Mouse (Mus musculus) gastrocnemius, postnatal 4 days (tissue): ENCODE measurements around the gene Myo1h. TPM values are rescaled to one million over a fixed set of nuclear protein-coding genes. Genes with fewer than 3 reads are reported as not detected.

ENCODE experiments used
- DNase-seq, 2 experiments: peaks; one replicate each; pipeline ENCODE4 v3.0.0; 2021 to 2022; ENCODE audit warnings: low spot score in 2 of 2, mixed read lengths in 2 of 2
- microRNA-seq: library from miRNA; unstranded; fragments of <30 nt; microRNA quantifications from one replicate; pipeline ENCODE4 v1.2.0, GENCODE M21; 2021
- total RNA-seq, 2 experiments: library from RNA; stranded (reverse); gene quantifications; 2 replicates each; pipeline ENCODE4 v1.2.3; 2021

Myo1h gene
- total RNA-seq, 2 experiments from 2014 or later = 0.34 to 0.57 TPM

DNA sequence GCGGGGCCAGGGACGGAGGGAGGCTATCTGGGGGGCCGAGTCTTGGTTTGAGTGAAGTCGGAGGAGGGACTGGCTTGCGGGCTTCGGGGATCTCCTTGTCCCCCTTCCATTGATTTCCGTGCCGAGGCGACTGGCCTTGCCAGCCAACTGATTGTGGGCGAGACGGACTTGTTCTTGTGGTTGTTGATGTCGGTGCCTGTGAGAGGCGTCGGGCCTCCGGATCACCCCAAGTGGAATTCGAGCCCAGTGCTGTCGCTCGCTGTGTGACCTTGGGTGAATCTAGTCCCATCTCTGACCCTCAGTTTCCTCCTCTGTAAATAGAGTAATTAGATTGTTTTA, 92.0 kb downstream of the Myo1h start:
- no peak for DNase-seq

DNA sequence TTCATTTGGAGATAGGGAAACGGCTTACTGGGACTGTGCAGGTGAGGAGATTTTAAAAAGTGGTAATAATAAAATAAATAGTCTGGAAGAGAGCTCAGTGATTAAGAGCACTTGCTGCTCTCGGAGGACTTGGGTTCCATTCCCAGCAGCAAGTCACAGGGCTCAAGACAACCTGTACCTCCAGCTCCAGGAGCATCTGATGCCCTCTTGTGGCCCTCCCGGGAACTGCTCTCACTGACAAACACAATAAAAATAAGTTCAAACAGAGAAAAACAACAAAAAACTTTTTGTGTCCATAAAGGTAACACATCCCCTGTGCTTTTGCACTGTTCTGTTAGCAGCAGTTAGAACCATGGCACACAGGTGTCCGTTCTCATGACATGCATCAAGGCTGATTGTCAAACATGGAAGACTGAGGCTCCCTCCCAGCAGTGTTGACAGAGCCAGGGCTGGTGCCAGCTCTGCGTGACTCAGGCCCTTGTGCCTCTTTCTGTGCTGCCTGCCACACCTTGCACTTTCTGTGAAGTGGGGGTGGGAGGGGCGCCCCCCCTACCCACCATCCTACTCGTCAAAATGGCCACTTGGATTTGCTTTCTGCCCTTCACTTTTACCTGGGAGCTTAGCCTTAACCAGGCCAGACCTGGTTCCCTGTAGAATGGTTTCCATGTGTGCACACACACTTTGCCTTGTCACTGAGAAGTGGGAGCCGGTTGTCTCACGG, 94.4 kb downstream of the Myo1h start:
- no peak for DNase-seq

DNA sequence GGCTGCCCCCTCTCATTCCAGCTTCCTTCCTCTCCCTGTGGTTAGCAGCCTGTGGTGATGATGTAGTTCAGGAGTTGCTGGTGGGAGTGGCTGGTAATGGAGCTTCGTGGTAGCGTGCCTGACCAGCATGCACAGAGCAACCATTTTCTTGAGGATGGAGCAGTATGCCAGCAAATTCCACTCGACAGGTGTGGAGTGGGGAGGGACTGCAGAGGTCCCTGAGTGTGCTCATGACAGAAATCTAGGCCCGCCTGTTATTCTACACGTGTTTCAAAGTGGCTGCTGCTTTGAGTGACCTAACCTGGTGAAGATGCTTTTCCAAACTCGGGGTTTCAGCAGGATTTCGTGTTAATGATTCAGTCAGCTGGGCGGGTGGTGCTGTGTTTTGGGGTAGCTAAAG, 95.5 kb downstream of the Myo1h start:
- no peak for DNase-seq

DNA sequence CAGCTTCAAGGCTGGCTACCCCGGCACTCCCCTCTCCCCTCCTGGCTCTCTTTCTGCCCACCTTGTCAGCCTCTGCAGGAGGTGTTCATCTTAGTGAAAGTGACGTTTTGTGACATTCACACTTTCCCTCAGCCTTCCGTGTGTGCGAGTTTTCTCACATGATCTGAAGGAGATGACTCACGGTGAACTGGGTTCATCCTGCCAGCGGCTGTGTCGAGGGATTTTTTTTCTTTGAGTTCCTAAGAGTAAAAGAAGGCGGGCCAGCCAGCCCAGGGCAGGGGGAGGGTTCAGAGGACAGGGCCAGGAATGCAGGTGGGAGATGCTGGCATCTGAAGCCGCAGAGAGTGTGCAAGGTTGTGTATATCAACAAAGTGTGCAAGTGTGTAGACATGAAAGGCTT, 104.2 kb downstream of the Myo1h start:
- no peak for DNase-seq

DNA sequence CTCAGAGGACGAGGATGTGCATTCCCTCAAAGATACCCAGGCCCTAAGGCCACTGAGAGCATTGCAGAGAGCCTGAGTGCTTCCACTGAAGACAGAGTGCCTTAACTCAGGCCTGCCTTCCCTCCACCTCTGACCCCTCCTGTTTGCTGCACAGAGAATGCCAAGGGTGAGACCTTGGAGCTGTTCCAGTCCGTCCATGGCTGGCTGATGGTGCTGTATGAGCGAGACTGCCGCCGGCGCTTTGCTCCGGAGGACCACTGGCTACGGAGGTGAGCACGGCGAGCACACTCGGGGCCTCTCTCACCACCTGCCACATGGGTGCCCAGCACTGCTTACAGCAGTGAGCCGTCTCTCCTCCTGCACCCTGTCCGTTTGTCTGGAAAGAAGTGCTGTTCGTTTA, 117.6 kb downstream of the Myo1h start:
- no peak for DNase-seq

DNA sequence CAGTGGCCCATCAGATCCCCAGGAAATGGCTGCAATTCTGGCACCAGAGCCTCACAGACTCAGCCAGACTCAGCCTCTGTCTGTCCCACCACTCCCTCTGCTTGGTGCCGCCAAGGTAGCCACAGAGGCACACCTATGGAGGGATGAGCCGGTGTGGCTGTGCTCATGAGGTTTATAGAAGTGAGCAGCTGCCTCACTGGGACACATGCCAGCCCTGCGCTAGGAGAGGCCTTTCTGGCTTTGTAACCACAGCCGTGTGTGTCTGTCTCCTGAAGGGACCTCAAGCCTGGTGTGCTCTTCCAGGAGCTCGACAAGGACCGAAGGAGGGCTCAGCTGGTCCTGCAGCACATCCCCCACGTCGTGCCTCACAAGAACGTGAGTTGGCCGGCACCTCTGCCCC, 118.3 kb downstream of the Myo1h start:
- DNase-seq = no peak

DNA sequence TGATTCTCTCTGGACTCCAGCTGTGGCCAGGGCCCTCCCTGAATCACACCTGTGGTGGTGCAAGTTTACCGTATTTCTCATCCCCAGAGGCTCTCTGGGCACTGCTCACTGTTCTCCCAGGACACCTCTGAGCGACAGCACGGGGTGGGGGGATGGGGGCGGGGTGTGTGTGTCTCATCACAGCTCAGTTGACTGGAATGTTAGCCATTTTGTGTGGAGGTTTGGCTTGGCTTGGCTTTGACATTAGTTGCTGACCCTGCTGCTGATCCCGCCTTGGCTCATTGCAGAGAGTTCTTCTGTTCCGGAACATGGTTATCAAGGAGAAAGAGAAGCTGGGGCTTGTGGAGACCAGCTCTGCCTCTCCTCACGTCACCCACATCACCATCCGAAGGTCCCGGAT, 118.8 kb downstream of the Myo1h start:
- no peak for DNase-seq

DNA sequence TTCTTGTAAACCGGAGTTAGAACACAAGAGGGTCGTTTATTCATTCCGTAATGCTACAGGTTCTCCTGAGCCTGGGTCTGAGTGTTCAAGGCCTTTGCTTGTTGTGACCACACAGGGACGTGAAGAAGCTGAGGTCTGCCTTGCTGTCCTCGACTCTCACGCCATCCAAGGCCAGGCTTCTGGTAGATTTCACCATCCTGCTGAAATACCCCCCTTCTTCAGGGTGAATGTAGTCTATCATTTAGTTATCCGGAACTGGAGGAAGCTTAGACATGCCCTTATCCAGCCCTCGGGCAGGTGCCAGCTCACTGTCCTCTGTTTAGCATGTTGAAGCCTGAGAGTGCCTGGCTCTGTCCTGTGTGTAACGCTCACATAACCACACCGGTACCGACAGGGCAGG, 119.9 kb downstream of the Myo1h start:
- DNase-seq = no peak

DNA sequence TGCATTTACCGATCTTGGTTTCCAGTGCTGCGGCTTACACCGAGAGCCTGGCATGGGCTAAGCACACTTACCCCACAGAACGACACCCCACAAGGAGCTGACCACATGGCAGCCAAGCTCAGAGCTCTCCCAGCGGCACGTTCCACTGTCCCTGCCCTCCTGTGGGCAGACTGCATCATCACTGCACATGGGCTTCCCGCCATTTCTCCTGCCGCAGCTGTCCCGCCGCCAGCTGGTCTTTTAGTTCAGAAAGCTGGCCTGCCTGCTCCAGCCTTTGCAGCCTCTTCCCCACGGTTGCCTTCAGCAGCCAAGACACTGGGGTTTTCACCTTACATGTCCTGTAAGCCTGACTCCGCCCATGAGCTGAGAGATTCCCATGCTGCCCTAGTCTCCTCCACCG, 121.5 kb downstream of the Myo1h start:
- DNase-seq = peak in 1 of 2 experiments; percentile 26

DNA sequence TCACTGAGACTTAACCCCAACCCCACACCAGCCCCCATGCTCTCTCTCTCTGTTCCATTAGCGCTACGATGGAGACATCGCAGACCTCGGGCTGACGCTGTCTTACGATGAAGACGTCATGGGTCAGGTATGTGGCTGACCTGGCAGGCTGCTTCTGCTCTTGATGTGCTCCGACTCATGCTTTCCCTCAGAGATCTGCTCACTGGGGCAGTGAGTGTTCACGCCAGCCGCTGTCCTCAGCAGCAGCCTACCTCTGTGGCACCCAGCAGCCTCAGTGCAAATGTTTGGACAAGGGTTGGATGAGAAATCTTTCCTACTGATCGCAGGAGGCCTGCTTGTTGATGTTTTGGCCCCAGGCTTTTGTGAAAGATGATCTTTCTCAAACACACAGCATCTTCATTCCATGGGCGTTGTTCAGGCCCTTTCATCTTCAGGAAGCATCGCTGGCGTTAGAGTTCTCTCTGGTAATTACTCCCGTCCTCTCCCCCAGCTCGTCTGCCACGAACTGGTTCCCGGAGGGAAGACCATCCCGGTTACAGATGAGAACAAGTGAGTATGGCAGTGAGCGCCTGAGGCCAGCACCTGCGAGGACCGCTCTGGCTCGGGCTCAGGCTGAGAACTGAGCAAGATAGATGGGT, 123.5 kb downstream of the Myo1h start:
- no peak for DNase-seq

DNA sequence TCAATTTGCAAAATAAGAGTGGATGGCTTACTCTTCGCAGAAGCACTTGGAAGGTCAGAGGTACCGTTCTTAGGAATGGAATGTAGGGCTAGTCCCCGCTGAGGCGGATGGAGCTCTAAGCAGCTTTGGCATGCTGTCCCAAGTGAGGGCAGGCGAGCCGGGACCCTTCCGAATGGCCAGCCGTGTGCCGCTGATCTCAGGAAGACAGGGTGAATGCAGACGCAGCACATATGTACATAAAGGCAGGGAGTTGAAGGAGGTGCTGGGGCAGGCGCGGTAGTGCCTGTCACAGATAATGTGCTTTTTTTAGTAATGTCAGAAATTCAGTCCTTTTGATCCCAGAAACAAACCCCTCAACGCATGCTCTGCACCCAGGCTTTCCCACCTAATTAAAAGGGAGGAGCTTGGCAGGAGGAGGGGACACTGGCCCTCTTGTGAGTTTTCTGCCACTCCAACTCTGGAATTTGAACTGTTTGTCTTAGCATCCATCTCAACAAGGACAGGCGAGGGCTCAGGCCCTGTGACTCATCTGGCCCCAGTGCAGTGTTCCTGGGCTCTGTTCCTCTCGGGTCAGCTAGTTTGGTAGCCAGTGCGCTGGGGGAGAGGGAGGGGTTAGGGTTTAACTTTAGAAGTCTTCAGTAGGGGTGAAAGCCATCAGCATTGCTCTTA, 124.2 kb downstream of the Myo1h start:
- no peak for DNase-seq

Small RNA genes lying within 50 kb of the gene (microRNA-seq; reads per million reads assigned to microRNA genes)
- gene Mir7027 = not detected

Other genes starting within 250 kb of the Myo1h start
- gene Usp30, start 223.7 kb upstream of the Myo1h start, total RNA-seq = 10 to 100 TPM; 12.9 to 13.6 TPM
- gene Svop, start 197.6 kb upstream of the Myo1h start, total RNA-seq = not detected
- 1 to 10 TPM; 3.3 to 3.4 TPM for gene Alkbh2, start 160.9 kb upstream of the Myo1h start, total RNA-seq
- gene Ung, start 158.8 kb upstream of the Myo1h start, total RNA-seq = 10 to 100 TPM; 10.5 to 14.0 TPM
- 10 to 100 TPM; 59.6 to 62.8 TPM for gene Acacb, start 142.6 kb upstream of the Myo1h start, total RNA-seq
- under 1 TPM in 1 of 2 experiments, not detected in 1; 0.15 TPM for gene Foxn4, start 15.4 kb upstream of the Myo1h start, total RNA-seq
- 10 to 100 TPM; 38.0 to 40.7 TPM for gene Kctd10, start 91.3 kb downstream of the Myo1h start, total RNA-seq
- gene Ube3b, start 91.4 kb downstream of the Myo1h start, total RNA-seq = 10 to 100 TPM; 54.2 to 59.3 TPM
- 10 to 100 TPM; 13.6 to 16.0 TPM for gene Mmab, start 154.9 kb downstream of the Myo1h start, total RNA-seq
- 10 to 100 TPM; 20.8 to 24.2 TPM for gene Mvk, start 155.1 kb downstream of the Myo1h start, total RNA-seq